Mouse (Mus musculus) 3T3-L1 (cell line): Measurements from ENCODE around the gene Unkl.

Experiments used
- DNase-seq: peaks from one replicate; pipeline ENCODE4 v3.0.0-alpha.2; 2015; ENCODE audit warnings: low read depth, low spot score

Gene Unkl

GRCm38 (mm10) chr17:25188150-25189031, at the start of gene Unkl:
Unkl (plus strand) TSS chr17:25188397.
- peak; percentile 59 for DNase-seq

DNA sequence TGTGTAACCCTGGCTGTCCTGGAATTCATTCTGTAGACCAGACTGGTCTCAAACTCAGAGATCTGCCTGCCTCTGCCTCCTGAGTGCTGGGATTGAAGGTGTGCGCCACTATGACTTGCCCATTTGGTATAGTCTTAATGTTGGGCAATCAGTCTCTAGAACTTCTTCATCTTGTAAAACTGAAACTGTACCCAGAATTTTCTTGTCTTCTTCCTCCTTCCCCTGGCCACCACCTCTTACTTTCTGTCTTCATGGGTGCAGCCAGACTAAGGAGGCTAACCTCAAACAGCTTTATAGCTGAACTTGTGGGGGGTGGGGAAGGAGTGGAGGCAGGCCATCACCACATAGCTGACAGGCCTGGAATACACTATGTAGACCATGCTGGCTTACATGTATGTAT, 49.4 kb upstream of the Unkl start:
- DNase-seq: no peak

DNA sequence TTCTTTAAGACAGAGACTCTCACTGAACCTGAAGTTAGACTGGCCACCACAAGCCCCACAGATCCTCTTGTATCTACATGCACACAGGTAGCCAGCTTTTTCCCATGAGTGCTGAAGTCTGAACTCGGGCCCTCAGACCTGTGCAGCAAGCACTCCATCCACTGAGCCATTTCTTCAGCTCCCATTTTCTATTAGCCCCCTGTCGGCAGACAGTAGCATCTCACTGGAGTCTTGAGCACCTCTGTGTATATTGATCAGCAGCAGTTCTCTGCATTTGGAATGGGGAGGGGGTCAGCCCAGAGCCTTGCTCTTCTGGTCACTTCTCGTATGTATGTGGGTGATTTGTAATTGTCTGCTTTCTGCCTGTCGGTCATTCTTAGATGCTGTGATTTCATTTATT, 48.2 kb upstream of the Unkl start:
- DNase-seq: peak; percentile 70

DNA sequence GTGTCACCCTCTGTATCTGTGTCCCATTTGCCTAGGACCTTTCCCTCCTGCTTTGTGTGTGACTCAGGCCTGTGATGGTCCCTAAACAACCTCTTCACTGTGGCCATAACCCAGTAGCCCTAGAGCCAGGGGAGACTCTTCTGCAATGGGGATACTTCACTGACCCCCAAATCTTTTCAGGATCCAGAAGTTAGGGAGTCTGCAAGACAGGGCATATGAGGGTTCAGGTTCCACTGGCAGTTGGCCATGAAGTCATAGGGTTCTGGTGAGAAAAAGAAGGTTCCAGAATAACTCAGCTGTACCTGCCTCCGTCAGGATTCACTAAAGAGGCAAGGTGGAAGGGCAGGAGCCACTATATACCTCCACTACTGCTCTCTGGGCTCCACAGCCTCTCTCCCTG, 26.0 kb upstream of the Unkl start, which contains the start of gene Ccdc154:
TSS of gene Ccdc154 (plus strand) at position 301 of the 400 bp plus-strand sequence.
- DNase-seq: no peak

- DNase-seq: no peak
Observed at GRCm38 (mm10) chr17:25163387-25163786, 24.8 kb upstream of the Unkl start.

- DNase-seq: no peak
Observed at GRCm38 (mm10) chr17:25164770-25165169, 23.4 kb upstream of the Unkl start.

GRCm38 (mm10) chr17:25165970-25166671, 22.1 kb upstream of the Unkl start:
- DNase-seq: peak; percentile 56

DNA sequence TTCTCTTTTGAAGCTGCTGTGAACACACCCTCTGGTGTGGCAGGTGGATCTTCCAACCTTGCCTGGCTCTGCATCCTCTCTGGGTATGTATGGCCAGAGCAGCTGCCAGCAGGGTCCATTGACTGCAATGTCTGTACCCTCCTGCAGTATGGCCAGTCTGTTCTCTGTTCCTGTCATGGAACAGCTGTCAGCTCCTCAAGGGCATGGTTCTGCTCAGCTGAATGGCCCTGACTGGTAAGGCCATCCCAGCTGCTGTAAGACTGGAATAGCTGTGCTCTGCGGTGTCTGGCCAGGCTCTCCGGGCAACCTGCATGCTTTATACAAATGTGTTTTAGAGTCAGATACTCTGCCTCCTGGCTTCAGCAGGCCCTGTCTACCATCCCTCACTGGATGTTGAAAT, 18.5 kb upstream of the Unkl start:
- no peak for DNase-seq

GRCm38 (mm10) chr17:25172558-25172957, 15.6 kb upstream of the Unkl start:
- no peak for DNase-seq

DNA sequence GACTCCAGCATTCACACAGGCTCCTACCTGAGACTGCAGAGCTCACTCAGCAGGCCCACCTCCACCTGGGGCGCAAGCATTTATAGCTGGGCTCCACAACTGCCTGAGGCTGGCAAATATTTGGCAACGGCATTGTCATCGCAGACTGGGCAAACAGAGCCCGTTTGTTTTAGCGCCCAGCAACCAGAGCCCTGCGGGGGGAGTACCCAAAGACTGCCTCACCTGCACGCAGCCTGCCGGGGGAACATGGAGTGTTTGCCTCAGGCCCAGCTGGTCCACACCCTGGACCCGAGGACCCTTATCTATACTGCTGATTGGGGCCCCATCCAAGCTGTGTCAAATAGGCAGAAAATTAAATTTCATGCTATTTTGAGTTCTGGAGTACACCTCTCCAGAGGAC, 12.8 kb upstream of the Unkl start, which contains the start of gene Gm38655:
TSS of gene Gm38655 (minus strand) at position 61 of the 400 bp plus-strand sequence.
- DNase-seq: no peak

GRCm38 (mm10) chr17:25183232-25183631, 5.0 kb upstream of the Unkl start:
- DNase-seq: peak; percentile 74

GRCm38 (mm10) chr17:25184129-25184691, 4.0 kb upstream of the Unkl start, which contains the start of gene BC003965:
BC003965 (plus strand) TSS chr17:25184554.
- DNase-seq: peak; percentile 99

GRCm38 (mm10) chr17:25184961-25185360, 3.2 kb upstream of the Unkl start:
- peak; percentile 37 for DNase-seq

GRCm38 (mm10) chr17:25187784-25188149, 430 bp upstream of the Unkl start:
- peak; percentile 26 for DNase-seq

DNA sequence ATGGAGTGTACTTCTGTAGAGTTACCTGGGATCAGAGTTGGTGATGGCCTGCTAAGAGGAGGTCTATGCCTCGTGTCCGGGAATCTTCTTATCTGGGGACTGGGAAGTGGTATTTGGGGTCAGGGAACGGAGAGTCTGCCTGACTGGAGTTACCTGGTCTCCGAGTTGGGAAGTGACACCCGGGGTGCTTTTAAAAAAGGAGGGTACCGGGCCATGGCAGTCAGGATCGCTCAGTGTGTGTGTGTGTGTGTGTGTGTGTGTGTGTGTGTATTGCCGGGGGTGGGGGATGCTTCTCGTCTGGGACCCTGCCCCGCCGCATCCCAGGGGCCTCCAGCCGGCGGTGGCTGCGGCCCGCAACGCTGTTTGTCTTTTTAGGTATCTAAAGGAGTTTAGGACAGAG, 894 bp downstream of the Unkl start:
- peak; percentile 31 for DNase-seq

- DNase-seq: no peak
Observed at GRCm38 (mm10) chr17:25202401-25202800, 14.2 kb downstream of the Unkl start.

DNA sequence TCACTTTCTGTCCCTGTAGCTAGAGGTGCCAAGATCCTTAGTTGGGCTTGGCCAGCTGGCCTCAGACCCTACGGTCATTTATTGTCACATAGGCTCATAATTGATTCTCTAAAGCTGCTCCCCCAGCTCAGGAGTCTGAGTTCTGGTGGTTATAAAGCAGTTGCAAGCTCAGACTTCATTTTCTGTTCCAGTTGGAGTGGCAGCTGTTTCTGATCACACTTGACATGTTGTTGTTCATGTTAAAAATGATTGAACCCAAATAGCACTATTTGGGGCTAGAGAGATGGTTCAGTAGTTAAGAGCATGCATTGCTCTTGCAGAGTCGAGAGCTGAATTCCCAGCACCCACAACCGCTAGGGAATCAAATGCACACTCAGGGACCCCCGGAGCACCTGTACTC, 21.8 kb downstream of the Unkl start:
- no peak for DNase-seq

DNA sequence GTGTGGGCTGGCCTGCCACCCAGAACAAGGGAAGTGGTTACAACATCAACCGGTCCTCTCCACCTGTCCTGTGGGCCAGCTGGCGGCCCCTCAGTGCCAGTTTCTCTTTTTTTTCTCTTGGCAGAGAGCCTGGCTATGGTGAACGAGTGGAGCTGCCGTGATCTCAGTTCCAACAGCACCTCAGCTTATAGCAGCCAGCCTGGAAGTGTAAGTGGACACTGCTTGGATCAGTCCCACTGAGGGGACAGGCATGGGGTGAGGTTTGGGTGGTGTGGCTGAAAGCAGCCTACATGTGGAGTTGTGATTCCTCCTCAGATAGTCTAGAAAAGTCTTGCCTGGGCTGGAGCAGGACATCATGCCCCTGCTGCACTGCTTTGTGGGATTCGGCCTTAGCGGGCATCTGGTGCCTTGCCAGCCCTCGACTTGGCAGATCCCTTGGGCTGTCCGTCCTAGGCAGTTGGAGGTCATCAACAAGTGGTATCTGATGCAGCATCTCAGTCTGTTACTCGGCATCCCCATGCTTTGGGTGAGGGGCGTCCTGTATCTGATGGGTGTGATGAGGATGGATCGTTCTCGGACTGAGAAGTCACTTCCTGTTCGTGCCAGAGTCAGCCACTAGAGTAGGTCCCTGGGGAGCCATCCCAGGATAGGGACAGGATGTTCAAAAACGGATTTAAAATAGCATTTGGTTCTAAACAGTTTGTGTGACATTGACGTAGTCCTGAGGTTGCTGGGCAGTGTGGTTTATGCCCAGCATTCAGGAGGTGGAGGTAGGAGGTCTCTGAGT, 22.7 kb downstream of the Unkl start:
- DNase-seq: peak; percentile 19

GRCm38 (mm10) chr17:25211705-25212104, 23.5 kb downstream of the Unkl start:
- DNase-seq: peak; percentile 88

GRCm38 (mm10) chr17:25215431-25215830, 27.2 kb downstream of the Unkl start:
- DNase-seq: no peak

DNA sequence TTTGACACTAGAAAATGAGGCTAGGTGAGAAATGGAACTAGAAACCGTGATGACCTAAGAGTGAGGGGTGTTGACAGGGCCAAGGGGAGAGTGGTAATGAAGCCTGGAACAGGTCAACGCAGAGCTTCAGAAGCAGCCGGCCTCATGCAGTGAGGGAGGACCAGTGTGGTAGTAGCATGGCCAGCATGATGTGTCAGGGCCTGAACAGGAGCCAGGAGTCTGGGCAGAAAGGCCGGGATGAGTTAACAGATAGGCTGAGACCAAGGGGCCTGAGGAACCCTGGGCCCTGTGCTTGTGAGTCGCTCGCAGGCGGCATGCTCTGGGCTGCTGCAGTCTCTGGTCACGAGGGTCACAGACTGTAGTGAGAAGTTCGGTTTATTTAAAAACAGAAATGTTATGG, 30.8 kb downstream of the Unkl start:
- DNase-seq: peak; percentile 66
